In the genomic region with DNA sequence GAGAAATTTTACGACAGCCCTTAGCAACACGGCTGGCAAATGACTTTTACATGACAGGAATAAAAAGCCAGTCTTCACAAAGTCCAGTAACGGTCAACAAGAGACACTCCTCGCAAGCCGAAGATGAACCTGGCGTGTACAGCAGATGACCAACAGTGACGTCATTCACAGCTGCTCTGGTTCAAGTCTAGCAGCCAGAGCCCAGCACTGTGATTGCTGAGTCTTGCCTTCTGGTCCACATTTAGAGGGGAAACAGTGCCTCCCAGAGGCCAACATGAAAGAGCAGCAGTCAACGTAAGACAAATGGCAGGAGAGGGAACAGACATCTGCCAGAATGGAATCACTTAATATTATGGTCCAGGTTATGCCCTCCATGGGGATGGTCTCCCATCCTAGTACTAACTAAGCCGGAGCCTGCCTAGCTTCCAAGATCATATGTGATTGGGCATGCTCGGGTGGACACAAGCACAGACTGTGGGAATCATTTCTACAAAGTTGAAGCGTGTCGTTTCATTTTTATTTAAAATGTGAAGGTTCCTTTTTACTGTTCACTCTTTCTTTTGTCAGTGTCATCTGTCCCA, we compare ENCODE assay signal across 9 mouse cellular contexts. TPM values are rescaled to one million over a fixed set of nuclear protein-coding genes. Genes with fewer than 3 reads are reported as not detected.
DNase-seq lines count a peak whose midpoint lies in the region; ATAC-seq and TF ChIP-seq lines count a peak whose summit lies in the region.
"Had no signal": no experiment of that assay in that cellular context is flagged by ENCODE, and none has a peak within 500 bp of the region (broad histone marks: within the 10 kb centered on the region; RNA-seq: fewer than 3 reads in every experiment).

No protein-coding gene starts in this region.

- peak; percentile 64; the same call in 1 of the 2 replicates for TF ChIP-seq CTCF in embryonic fibroblast, embryonic 13.5 days (IDR thresholded peaks at IDR 0.05; ENCODE audit: borderline replicate concordance, insufficient read depth, low read length)
- TF ChIP-seq CTCF in kidney, postnatal 0 days (IDR thresholded peaks at IDR 0.05; ENCODE audit: low read depth): peak; percentile 89
- peak; percentile 60; the same call in 1 of the 2 replicates for TF ChIP-seq CTCF in thymus, adult 2 months (IDR thresholded peaks at IDR 0.05; ENCODE audit: borderline replicate concordance, control insufficient read depth, extremely low read depth, insufficient read depth, low read length, poor library complexity)

- no peaks in the 10 kb centered on the region for H3K27me3 ChIP-seq in heart, embryonic 15.5 days
- H3K27me3 ChIP-seq in kidney, postnatal 0 days (ENCODE audit: insufficient read depth, low read length): no peaks in the 10 kb centered on the region
- H3K27me3 ChIP-seq in liver, embryonic 13.5 days: peaks cover 11% of the 10 kb centered on the region
- no peaks in the 10 kb centered on the region for H3K27me3 ChIP-seq in neural tube, embryonic 11.5 days (ENCODE audit: control insufficient read depth, insufficient read depth, low read length)
- no peaks in the 10 kb centered on the region for H3K27me3 ChIP-seq in thymus, adult 2 months (ENCODE audit: control insufficient read depth, insufficient read depth, low read length)
- H3K27me3 ChIP-seq: embryonic facial prominence, embryonic 13.5 days had no signal

- no peak overlapping the region for H3K4me3 ChIP-seq in embryonic fibroblast, embryonic 13.5 days (ENCODE audit: insufficient read depth, low read length)
- H3K4me3 ChIP-seq in heart, embryonic 15.5 days: no peak overlapping the region
- H3K4me3 ChIP-seq in kidney, postnatal 0 days (replicated peaks; ENCODE audit: low read depth, low read length): no peak overlapping the region
- no peak overlapping the region for H3K4me3 ChIP-seq in liver, embryonic 13.5 days (replicated peaks)
- no peak overlapping the region for H3K4me3 ChIP-seq in neural tube, embryonic 11.5 days (ENCODE audit: low read depth, low read length)
- H3K4me3 ChIP-seq in thymus, adult 2 months (ENCODE audit: control insufficient read depth, insufficient read depth, low read length): no peak overlapping the region
- H3K4me3 ChIP-seq: embryonic facial prominence, embryonic 13.5 days had no signal

- H3K9ac ChIP-seq in heart, embryonic 15.5 days: no peak overlapping the region
- H3K9ac ChIP-seq in kidney, postnatal 0 days (ENCODE audit: low read depth, low read length): no peak overlapping the region
- no peak overlapping the region for H3K9ac ChIP-seq in liver, embryonic 13.5 days
- no peak overlapping the region for H3K9ac ChIP-seq in neural tube, embryonic 11.5 days (ENCODE audit: low read length)
- H3K9ac ChIP-seq: embryonic facial prominence, embryonic 13.5 days had no signal

- peak; percentile 78 for DNase-seq in CD4-positive helper T cell, adult 2 months (ENCODE audit: low read depth, low spot score)
- peak; percentile 84 for DNase-seq in adrenal gland, postnatal 14 days
- peak; percentile 87 for DNase-seq in kidney, postnatal 0 days (ENCODE audit: low spot score)
- DNase-seq in liver, embryonic 13.5 days: no peak
- DNase-seq in neural tube, embryonic 11.5 days (ENCODE audit: low spot score): peak; percentile 54
- peak; percentile 67 for DNase-seq in thymus, adult 2 months

- no peaks in the 10 kb centered on the region for H3K9me3 ChIP-seq in heart, embryonic 15.5 days (replicated peaks)
- H3K9me3 ChIP-seq in kidney, postnatal 0 days (replicated peaks; ENCODE audit: low read length): no peaks in the 10 kb centered on the region
- 0 out of 2 replicates have a peak, but pooled peaks cover 2% of the 10 kb centered on the region for H3K9me3 ChIP-seq in liver, embryonic 13.5 days (replicated peaks)
- H3K9me3 ChIP-seq in neural tube, embryonic 11.5 days (ENCODE audit: control insufficient read depth, low read length): no peaks in the 10 kb centered on the region
- H3K9me3 ChIP-seq: embryonic facial prominence, embryonic 13.5 days had no signal

- no peaks in the 10 kb centered on the region for H3K36me3 ChIP-seq in heart, embryonic 15.5 days
- H3K36me3 ChIP-seq in kidney, postnatal 0 days (ENCODE audit: insufficient read depth, low read length): no peaks in the 10 kb centered on the region
- H3K36me3 ChIP-seq in liver, embryonic 13.5 days: peaks cover 1% of the 10 kb centered on the region
- no peaks in the 10 kb centered on the region for H3K36me3 ChIP-seq in neural tube, embryonic 11.5 days (ENCODE audit: control insufficient read depth, insufficient read depth, low read length)
- H3K36me3 ChIP-seq in thymus, adult 2 months (ENCODE audit: control insufficient read depth, insufficient read depth, low read length): no peaks in the 10 kb centered on the region
- H3K36me3 ChIP-seq: embryonic facial prominence, embryonic 13.5 days had no signal

- H3K4me1 ChIP-seq in embryonic fibroblast, embryonic 13.5 days (ENCODE audit: control insufficient read depth, insufficient read depth, low read length): peaks cover 2% of the 10 kb centered on the region; the same call in 1 of the 2 replicates
- H3K4me1 ChIP-seq in heart, embryonic 15.5 days (replicated peaks): peaks cover 5% of the 10 kb centered on the region; the same call in 1 of the 2 replicates
- H3K4me1 ChIP-seq in kidney, postnatal 0 days (replicated peaks; ENCODE audit: insufficient read depth, low read length): 0 out of 2 replicates have a peak, but pooled peaks cover under 1% of the 10 kb centered on the region
- H3K4me1 ChIP-seq in liver, embryonic 13.5 days (replicated peaks): peaks cover 19% of the 10 kb centered on the region
- H3K4me1 ChIP-seq in neural tube, embryonic 11.5 days (ENCODE audit: control insufficient read depth, insufficient read depth, low read length): no peaks in the 10 kb centered on the region
- H3K4me1 ChIP-seq in thymus, adult 2 months (replicated peaks; ENCODE audit: control insufficient read depth, insufficient read depth, low read length): peaks cover under 1% of the 10 kb centered on the region

- H3K4me2 ChIP-seq in heart, embryonic 15.5 days: no peak overlapping the region
- no peak overlapping the region for H3K4me2 ChIP-seq in kidney, postnatal 0 days (ENCODE audit: low read length)
- no peak overlapping the region for H3K4me2 ChIP-seq in liver, embryonic 13.5 days
- no peak overlapping the region for H3K4me2 ChIP-seq in neural tube, embryonic 11.5 days (ENCODE audit: low read depth)
- H3K4me2 ChIP-seq: embryonic facial prominence, embryonic 13.5 days had no signal

- WGBS in heart, embryonic 15.5 days: 46% methylated on average over 12 of the region's 12 CpGs
- WGBS in kidney, postnatal 0 days: 49% methylated on average over 12 of the region's 12 CpGs
- 45% methylated on average over 12 of the region's 12 CpGs for WGBS in liver, embryonic 13.5 days (ENCODE audit: insufficient replicate concordance)
- WGBS in neural tube, embryonic 11.5 days: 58% methylated on average over 12 of the region's 12 CpGs
- WGBS in thymus, adult 2 months: 67% methylated on average over 12 of the region's 12 CpGs

- ATAC-seq in heart, embryonic 15.5 days (replicated peaks; ENCODE audit: insufficient number of reproducible peaks, insufficient read depth, low FRiP score, low read depth): peak; percentile 62
- peak; percentile 82 for ATAC-seq in kidney, postnatal 0 days (replicated peaks; ENCODE audit: low FRiP score, low read depth)
- ATAC-seq in liver, embryonic 13.5 days (ENCODE audit: low read depth): peak; percentile 52
- ATAC-seq in neural tube, embryonic 11.5 days (ENCODE audit: insufficient read depth, low FRiP score, low TSS enrichment): peak; percentile 75

- no peak for TF ChIP-seq POLR2A in embryonic fibroblast, embryonic 13.5 days (IDR thresholded peaks at IDR 0.05; ENCODE audit: low read depth, low read length)
- no peak for TF ChIP-seq POLR2A in thymus, adult 2 months (IDR thresholded peaks at IDR 0.05; ENCODE audit: control insufficient read depth, extremely low read depth, insufficient read depth, low read length, poor library complexity)

- H3K27ac ChIP-seq in embryonic fibroblast, embryonic 13.5 days (ENCODE audit: insufficient read depth, low read length): no peak overlapping the region
- no peak overlapping the region for H3K27ac ChIP-seq in heart, embryonic 15.5 days
- no peak overlapping the region for H3K27ac ChIP-seq in kidney, postnatal 0 days
- H3K27ac ChIP-seq in liver, embryonic 13.5 days: no peak overlapping the region
- no peak overlapping the region for H3K27ac ChIP-seq in neural tube, embryonic 11.5 days (ENCODE audit: low read depth, low read length)
- no peak overlapping the region for H3K27ac ChIP-seq in thymus, adult 2 months (ENCODE audit: control insufficient read depth, insufficient read depth, low read length)
- H3K27ac ChIP-seq: embryonic facial prominence, embryonic 13.5 days had no signal

RNA-seq across cellular contexts. Expression of a gene that starts 19.8 kb away (rescaled TPM):
- total RNA-seq in adrenal gland, postnatal 14 days (2021): 72.1 and 77.0 TPM in 2 replicates
- polyA plus RNA-seq in embryonic fibroblast, embryonic 13.5 days (2011; ENCODE audit: insufficient read length, low read depth, missing spikeins): 101 and 103 TPM in 2 replicates
- polyA plus RNA-seq in heart, embryonic 15.5 days (2015; fragmentation: Nextera tagmentation; extraction: Ambion mirVana): 28.4 and 29.1 TPM in 2 replicates
- 36.1 and 38.4 TPM in 2 replicates for polyA plus RNA-seq in kidney, postnatal 0 days (2015; fragmentation: Nextera tagmentation; extraction: Ambion mirVana)
- polyA plus RNA-seq in liver, embryonic 13.5 days (2015; fragmentation: Nextera tagmentation; extraction: Ambion mirVana): 23.9 and 28.3 TPM in 2 replicates
- 26.9 and 28.1 TPM in 2 replicates for polyA plus RNA-seq in neural tube, embryonic 11.5 days (2014; fragmentation: Nextera tagmentation; extraction: Ambion mirVana)
- polyA plus RNA-seq in thymus, adult 2 months (2012; rRNA removed): 25.4 and 32.3 TPM in 2 replicates

RNA-seq across cellular contexts. Expression of a gene that starts 34.4 kb away (rescaled TPM):
- 105 and 123 TPM in 2 replicates for total RNA-seq in adrenal gland, postnatal 14 days (2021)
- polyA plus RNA-seq in embryonic fibroblast, embryonic 13.5 days (2011; ENCODE audit: insufficient read length, low read depth, missing spikeins): 104 and 116 TPM in 2 replicates
- 126 and 128 TPM in 2 replicates for polyA plus RNA-seq in heart, embryonic 15.5 days (2015; fragmentation: Nextera tagmentation; extraction: Ambion mirVana)
- 134 and 155 TPM in 2 replicates for polyA plus RNA-seq in kidney, postnatal 0 days (2015; fragmentation: Nextera tagmentation; extraction: Ambion mirVana)
- polyA plus RNA-seq in liver, embryonic 13.5 days (2015; fragmentation: Nextera tagmentation; extraction: Ambion mirVana): 79.7 and 93.4 TPM in 2 replicates
- polyA plus RNA-seq in neural tube, embryonic 11.5 days (2014; fragmentation: Nextera tagmentation; extraction: Ambion mirVana): 301 and 308 TPM in 2 replicates
- 26.9 and 28.3 TPM in 2 replicates for polyA plus RNA-seq in thymus, adult 2 months (2012; rRNA removed)
